Mouse (Mus musculus) limb, embryonic 14.5 days (tissue): ENCODE measurements around the gene Gdi1. TPM values are rescaled to one million over a fixed set of nuclear protein-coding genes. Genes with fewer than 3 reads are reported as not detected.
A peak's percentile ranks its signal among the peaks of the same experiment; 100 is the strongest.

ENCODE experiments used
- ATAC-seq: fragments of 200-750 bp; cut with Nextera tagmentation; 2 replicates; pipeline ENCODE4 v1.8.0; 2017; ENCODE audit warnings: low read depth, moderate number of reproducible peaks, moderate TSS enrichment; ENCODE audit not compliant: low FRiP score
- DNase-seq: peaks from one replicate; pipeline ENCODE4 v3.0.0-alpha.2; 2015; ENCODE audit warnings: low spot score
- H3K27ac ChIP-seq: fragments of 300-500 bp; sonication (generic); replicated peaks from 2 replicates; pipeline ENCODE4 v1.5.1; 2014; ENCODE audit warnings: low read depth, mild to moderate bottlenecking, low read length, moderate library complexity, mixed read lengths
- H3K27me3 ChIP-seq: fragments of 300-500 bp; sonication (generic); 2 replicates; pipeline ENCODE4 v1.6.1; 2014; ENCODE audit warnings: low read length, mixed read lengths; ENCODE audit not compliant: control insufficient read depth, insufficient read depth
- H3K36me3 ChIP-seq: fragments of 300-500 bp; sonication (generic); 2 replicates; pipeline ENCODE4 v1.6.1; 2014; ENCODE audit warnings: mild to moderate bottlenecking, low read length, moderate library complexity, mixed read lengths; ENCODE audit not compliant: control insufficient read depth, insufficient read depth
- H3K4me1 ChIP-seq: fragments of 300-500 bp; sonication (generic); 2 replicates; pipeline ENCODE4 v1.6.1; 2014; ENCODE audit warnings: antibody characterized with exemption, low read length, mixed read lengths; ENCODE audit not compliant: control insufficient read depth, insufficient read depth
- H3K4me2 ChIP-seq: fragments of 300-500 bp; sonication (generic); replicated peaks from 2 replicates; pipeline ENCODE4 v1.6.1; 2014; ENCODE audit warnings: low read depth, mild to moderate bottlenecking, low read length, moderate library complexity; ENCODE audit not compliant: severe bottlenecking
- H3K4me3 ChIP-seq: fragments of 300-500 bp; sonication (generic); replicated peaks from 2 replicates; pipeline ENCODE4 v1.5.1; 2014; ENCODE audit warnings: low read length
- H3K9ac ChIP-seq: fragments of 300-500 bp; sonication (generic); 2 replicates; pipeline ENCODE4 v1.6.1; 2014; ENCODE audit warnings: mild to moderate bottlenecking, low read depth, low read length, moderate library complexity; ENCODE audit not compliant: severe bottlenecking
- H3K9me3 ChIP-seq: fragments of 300-500 bp; sonication (generic); 2 replicates; pipeline ENCODE4 v1.6.1; 2016; ENCODE audit warnings: low read length; ENCODE audit not compliant: control insufficient read depth
- POLR2A ChIP-seq: fragments of 200-500 bp; IDR thresholded peaks from 2 replicates; pipeline ENCODE4 v1.8.0; 2012; ENCODE audit warnings: inconsistent platforms, mild to moderate bottlenecking, moderate library complexity, borderline replicate concordance; ENCODE audit not compliant: insufficient read depth, insufficient read length; ENCODE audit errors: extremely low read depth
- WGBS: fragments of 180-500 bp; shearing (Covaris S2); extraction: QIAGEN DNeasy Blood & Tissue Kit; methylation state at CpG from one replicate; pipeline ENCODE4 v1.1.7; 2014; 5-methylcytosine and 5-hydroxymethylcytosine counted together
- polyA plus RNA-seq, 2 experiments: library from polyadenylated mRNA; depleted of rRNA in 1 of 2; stranded (reverse) in 1 of 2; unstranded in 1 of 2; fragments of >200 nt; fragmentation: Nextera tagmentation in 1 of 2; extraction: Ambion mirVana in 1 of 2; gene quantifications; 2 replicates each; pipeline versions ENCODE4 v1.2.1 to v1.2.3; 2012 to 2014

Gene Gdi1
- polyA plus RNA-seq, 2 experiments, result 147 to 604 TPM

- Histone ChIP-seq H3K4me3 (peak overlapping the region; percentile 58), H3K27me3 (no peaks in the 10 kb centered on the region), H3K9me3 (no peaks in the 10 kb centered on the region), H3K4me2 (peak overlapping the region; percentile 64), H3K4me1 (0 out of 2 replicates have a peak, but pooled peaks cover 4% of the 10 kb centered on the region), H3K9ac (peak overlapping the region; percentile 71), H3K36me3 (no peaks in the 10 kb centered on the region), H3K27ac (peak overlapping the region; percentile 75)
- TF ChIP-seq POLR2A, result peak; percentile 45; the same call in 1 of the 2 replicates
- ATAC-seq (peak; percentile 73), DNase-seq (peak; percentile 87)
- 22% methylated on average over 37 of the region's 39 CpGs for WGBS
Observed at GRCm38 (mm10) chrX:74282395-74283091, 22.3 kb upstream of the Gdi1 start.

GRCm38 (mm10) chrX:74283092-74283437 lies 21.7 kb upstream of the Gdi1 start:
- H3K4me3 ChIP-seq, result peak overlapping the region; percentile 58
- no peaks in the 10 kb centered on the region for H3K27me3 ChIP-seq
- DNase-seq (no peak), ATAC-seq (no peak)
- no peak for TF ChIP-seq POLR2A
- 43% methylated on average over 5 of the region's 5 CpGs for WGBS
- peak overlapping the region; percentile 64 for H3K4me2 ChIP-seq
- H3K27ac ChIP-seq, result peak overlapping the region; percentile 67; the same call in 1 of the 2 replicates
- H3K36me3 ChIP-seq, result no peaks in the 10 kb centered on the region
- H3K9me3 ChIP-seq, result no peaks in the 10 kb centered on the region
- peak overlapping the region; percentile 71 for H3K9ac ChIP-seq
- H3K4me1 ChIP-seq, result 0 out of 2 replicates have a peak, but pooled peaks cover 4% of the 10 kb centered on the region

GRCm38 (mm10) chrX:74293431-74293830 lies 11.4 kb upstream of the Gdi1 start:
- H3K4me1 ChIP-seq, result no peaks in the 10 kb centered on the region; the same call in 1 of the 2 replicates
- WGBS, result 74% methylated on average over 4 of the region's 4 CpGs
- no peaks in the 10 kb centered on the region for H3K9me3 ChIP-seq
- DNase-seq (no peak), ATAC-seq (no peak)
- H3K27me3 ChIP-seq, result no peaks in the 10 kb centered on the region
- no peak overlapping the region for H3K27ac ChIP-seq
- no peak overlapping the region for H3K9ac ChIP-seq
- H3K4me3 ChIP-seq, result no peak overlapping the region
- no peak for TF ChIP-seq POLR2A
- no peak overlapping the region for H3K4me2 ChIP-seq
- peaks cover 2% of the 10 kb centered on the region; the same call in 1 of the 2 replicates for H3K36me3 ChIP-seq

DNA sequence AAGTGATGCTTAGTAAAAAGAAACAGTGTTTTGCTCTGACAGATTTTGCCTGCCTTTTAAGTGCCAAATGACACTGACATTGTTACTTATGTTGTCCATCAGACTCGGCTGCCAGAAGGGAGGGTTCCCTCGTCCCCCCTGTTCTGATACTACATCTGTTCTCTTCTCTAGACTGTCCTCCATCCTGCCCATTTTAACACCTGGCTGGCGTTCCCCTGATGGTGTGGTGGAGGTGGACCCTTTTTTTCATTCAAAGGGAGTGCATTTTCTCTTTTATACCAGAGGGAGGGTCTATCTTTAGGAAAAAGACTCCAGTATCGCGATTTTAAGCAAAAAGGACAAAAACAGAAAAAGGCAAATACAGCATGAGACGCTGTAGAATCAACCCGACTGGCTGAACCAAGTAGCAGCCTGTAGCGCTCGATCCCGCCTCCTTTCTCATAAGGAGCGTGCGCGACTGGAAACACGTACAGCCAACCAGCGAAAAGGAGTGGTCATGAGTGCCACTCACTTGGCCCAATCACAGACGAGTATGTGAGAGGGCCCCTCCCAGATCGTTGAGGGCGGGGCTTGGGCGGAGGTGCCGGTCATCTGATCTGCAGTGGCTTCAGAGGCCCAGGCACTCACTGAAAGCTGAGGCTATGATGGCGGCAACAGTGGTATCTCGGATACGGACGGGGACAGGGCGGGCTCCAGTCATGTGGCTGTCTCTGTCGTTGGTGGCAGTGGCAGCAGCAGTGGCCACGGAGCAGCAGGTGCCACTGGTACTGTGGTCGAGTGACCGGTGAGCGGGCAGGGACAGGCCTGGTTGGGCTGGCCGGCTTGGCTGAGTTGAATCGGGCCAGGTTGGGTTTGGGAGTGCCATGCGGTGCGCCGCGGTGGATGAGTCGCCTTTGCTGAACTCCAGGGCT lies 8.0 kb upstream of the Gdi1 start, which contains the start of gene Atp6ap1:
Atp6ap1 (plus strand) TSS at position 560 of the 911 bp plus-strand sequence.
- H3K4me2 ChIP-seq, result peak within 1 kb of the TSS; percentile 59
- 0 out of 2 replicates have a peak within 1 kb of the TSS, but pooled peaks have one; percentile 55 for H3K27ac ChIP-seq
- WGBS, result 19% methylated on average over 36 of the region's 37 CpGs
- H3K4me3 ChIP-seq, result peak within 1 kb of the TSS; percentile 59
- H3K27me3 ChIP-seq, result no peaks in the 10 kb centered on the region
- H3K36me3 ChIP-seq, result peaks cover 8% of the 10 kb centered on the region
- H3K9ac ChIP-seq, result peak within 1 kb of the TSS; percentile 74
- peak; percentile 99 for ATAC-seq
- DNase-seq, result peak; percentile 94
- TF ChIP-seq POLR2A, result no peak
- H3K9me3 ChIP-seq, result no peaks in the 10 kb centered on the region
- no peaks in the 10 kb centered on the region; the same call in 1 of the 2 replicates for H3K4me1 ChIP-seq

GRCm38 (mm10) chrX:74298348-74298747 lies 6.5 kb upstream of the Gdi1 start:
- TF ChIP-seq POLR2A, result no peak
- DNase-seq (no peak), ATAC-seq (no peak)
- no peak overlapping the region for H3K27ac ChIP-seq
- no peaks in the 10 kb centered on the region; the same call in 1 of the 2 replicates for H3K4me1 ChIP-seq
- no peaks in the 10 kb centered on the region for H3K27me3 ChIP-seq
- H3K9me3 ChIP-seq, result no peaks in the 10 kb centered on the region
- no peak overlapping the region for H3K4me3 ChIP-seq
- no peak overlapping the region for H3K9ac ChIP-seq
- no peak overlapping the region for H3K4me2 ChIP-seq
- WGBS, result 80% methylated on average over 1 of the region's 1 CpGs
- peaks cover 18% of the 10 kb centered on the region for H3K36me3 ChIP-seq
